Mouse (Mus musculus): ENCODE measurements around the gene Dnal4. TPM values are rescaled to one million over a fixed set of nuclear protein-coding genes. Genes with fewer than 3 reads are reported as not detected.

Gene Dnal4
- polyA plus RNA-seq, 1 experiment from 2014 or later = 51.2 TPM

DNA sequence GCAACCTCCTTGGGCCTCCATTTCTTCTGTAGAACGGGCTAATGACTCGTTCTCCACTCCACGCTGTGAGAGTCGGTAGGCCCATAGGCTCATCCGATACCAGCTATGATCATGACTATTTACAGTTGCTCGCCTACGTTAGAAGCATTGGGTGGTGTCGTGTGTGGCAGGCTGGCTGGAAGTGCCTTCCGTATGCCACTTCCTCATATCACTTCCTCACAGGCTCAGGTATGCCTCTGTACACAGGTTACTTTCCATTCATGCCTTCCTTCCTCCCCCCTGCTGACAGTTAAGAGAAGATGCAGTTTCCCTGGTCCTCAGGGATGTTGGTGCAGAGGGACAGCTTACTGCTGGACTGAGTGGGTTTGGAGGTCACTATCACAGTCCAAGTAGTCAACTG lies 15.4 kb upstream of the Dnal4 start:
- Histone ChIP-seq H3K27me3 (ENCODE audit: control insufficient read depth, insufficient read depth, low read length) (no peaks in the 10 kb centered on the region), H3K36me3 (ENCODE audit: control insufficient read depth, insufficient read depth, low read length) (no peaks in the 10 kb centered on the region), H3K27ac (ENCODE audit: low read length) (no peak overlapping the region), H3K9ac (ENCODE audit: low read length) (no peak overlapping the region), H3K4me3 (replicated peaks; ENCODE audit: low read length) (no peak overlapping the region), H3K9me3 (replicated peaks; ENCODE audit: control insufficient read depth, low read length) (no peaks in the 10 kb centered on the region), H3K4me2 (ENCODE audit: low read depth, low read length) (no peak overlapping the region), H3K4me1 (ENCODE audit: control insufficient read depth, insufficient read depth, low read length) (no peaks in the 10 kb centered on the region)
- ATAC-seq (ENCODE audit: insufficient read depth, low FRiP score) = no peak
- WGBS = 92% methylated on average over 9 of the region's 9 CpGs

- H3K4me3 ChIP-seq (replicated peaks; ENCODE audit: low read length) = no peak overlapping the region
Measured at GRCm38 (mm10) chr15:79792455-79792854, 14.8 kb upstream of the Dnal4 start.

GRCm38 (mm10) chr15:79791502-79791901 lies 13.9 kb upstream of the Dnal4 start:
- no peaks in the 10 kb centered on the region for H3K36me3 ChIP-seq (ENCODE audit: control insufficient read depth, insufficient read depth, low read length)
- no peak for ATAC-seq (ENCODE audit: insufficient read depth, low FRiP score)
- no peak overlapping the region for H3K27ac ChIP-seq (ENCODE audit: low read length)
- no peaks in the 10 kb centered on the region for H3K27me3 ChIP-seq (ENCODE audit: control insufficient read depth, insufficient read depth, low read length)
- no peak overlapping the region for H3K4me2 ChIP-seq (ENCODE audit: low read depth, low read length)
- no peak overlapping the region for H3K9ac ChIP-seq (ENCODE audit: low read length)
- 4% methylated on average over 12 of the region's 12 CpGs for WGBS
- H3K9me3 ChIP-seq (replicated peaks; ENCODE audit: control insufficient read depth, low read length) = no peaks in the 10 kb centered on the region
- H3K4me3 ChIP-seq (replicated peaks; ENCODE audit: low read length) = no peak overlapping the region
- H3K4me1 ChIP-seq (ENCODE audit: control insufficient read depth, insufficient read depth, low read length) = no peaks in the 10 kb centered on the region

More at GRCm38 (mm10) chr15:79792455-79792854, 14.8 kb upstream of the Dnal4 start:
- 26% methylated on average over 19 of the region's 19 CpGs for WGBS
- no peak overlapping the region for H3K4me2 ChIP-seq (ENCODE audit: low read depth, low read length)
- H3K36me3 ChIP-seq (ENCODE audit: control insufficient read depth, insufficient read depth, low read length) = no peaks in the 10 kb centered on the region
- H3K9me3 ChIP-seq (replicated peaks; ENCODE audit: control insufficient read depth, low read length) = no peaks in the 10 kb centered on the region
- H3K27ac ChIP-seq (ENCODE audit: low read length) = no peak overlapping the region
- ATAC-seq (ENCODE audit: insufficient read depth, low FRiP score) = no peak
- H3K9ac ChIP-seq (ENCODE audit: low read length) = no peak overlapping the region
- H3K27me3 ChIP-seq (ENCODE audit: control insufficient read depth, insufficient read depth, low read length) = no peaks in the 10 kb centered on the region
- H3K4me1 ChIP-seq (ENCODE audit: control insufficient read depth, insufficient read depth, low read length) = no peaks in the 10 kb centered on the region

- Histone ChIP-seq H3K9me3 (replicated peaks; ENCODE audit: control insufficient read depth, low read length) (no peaks in the 10 kb centered on the region), H3K27me3 (ENCODE audit: control insufficient read depth, insufficient read depth, low read length) (no peaks in the 10 kb centered on the region), H3K4me2 (ENCODE audit: low read depth, low read length) (no peak overlapping the region), H3K4me3 (replicated peaks; ENCODE audit: low read length) (no peak overlapping the region), H3K9ac (ENCODE audit: low read length) (no peak overlapping the region), H3K36me3 (ENCODE audit: control insufficient read depth, insufficient read depth, low read length) (no peaks in the 10 kb centered on the region), H3K27ac (ENCODE audit: low read length) (no peak overlapping the region), H3K4me1 (ENCODE audit: control insufficient read depth, insufficient read depth, low read length) (no peaks in the 10 kb centered on the region)
- 81% methylated on average over 6 of the region's 6 CpGs for WGBS
- no peak for ATAC-seq (ENCODE audit: insufficient read depth, low FRiP score)
Measured at GRCm38 (mm10) chr15:79790905-79791304, 13.3 kb upstream of the Dnal4 start.

GRCm38 (mm10) chr15:79790111-79790510 lies 12.5 kb upstream of the Dnal4 start:
- WGBS = 51% methylated on average over 8 of the region's 8 CpGs
- Histone ChIP-seq H3K9me3 (replicated peaks; ENCODE audit: control insufficient read depth, low read length) (no peaks in the 10 kb centered on the region), H3K4me2 (ENCODE audit: low read depth, low read length) (no peak overlapping the region), H3K36me3 (ENCODE audit: control insufficient read depth, insufficient read depth, low read length) (no peaks in the 10 kb centered on the region), H3K27me3 (ENCODE audit: control insufficient read depth, insufficient read depth, low read length) (no peaks in the 10 kb centered on the region), H3K27ac (ENCODE audit: low read length) (no peak overlapping the region), H3K4me1 (ENCODE audit: control insufficient read depth, insufficient read depth, low read length) (no peaks in the 10 kb centered on the region), H3K4me3 (replicated peaks; ENCODE audit: low read length) (no peak overlapping the region), H3K9ac (ENCODE audit: low read length) (no peak overlapping the region)
- ATAC-seq (ENCODE audit: insufficient read depth, low FRiP score) = no peak

DNA sequence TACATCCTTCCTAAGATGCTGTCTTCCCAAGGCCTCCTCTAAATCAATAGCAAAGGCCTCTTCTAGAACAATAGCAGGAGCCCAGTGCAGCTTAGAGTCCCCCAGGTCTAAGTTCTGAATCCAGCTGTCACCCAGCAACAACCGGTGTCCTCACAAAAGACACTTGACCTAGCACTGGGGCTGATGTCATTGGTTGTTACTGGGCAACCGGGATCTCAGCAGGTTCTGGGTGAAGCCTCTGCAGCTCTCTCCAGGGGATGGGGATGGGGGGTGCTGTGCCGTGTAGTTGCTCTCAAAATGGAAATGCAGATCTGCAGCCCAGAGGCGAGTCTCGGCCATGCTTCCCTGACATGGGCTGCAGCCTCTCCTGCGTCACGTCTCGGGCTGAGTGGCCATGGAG lies 10.2 kb upstream of the Dnal4 start:
- Histone ChIP-seq H3K27me3 (ENCODE audit: control insufficient read depth, insufficient read depth, low read length) (no peaks in the 10 kb centered on the region), H3K9ac (ENCODE audit: low read length) (no peak overlapping the region), H3K9me3 (replicated peaks; ENCODE audit: control insufficient read depth, low read length) (no peaks in the 10 kb centered on the region), H3K27ac (ENCODE audit: low read length) (no peak overlapping the region), H3K4me2 (ENCODE audit: low read depth, low read length) (no peak overlapping the region), H3K4me3 (replicated peaks; ENCODE audit: low read length) (no peak overlapping the region), H3K4me1 (ENCODE audit: control insufficient read depth, insufficient read depth, low read length) (no peaks in the 10 kb centered on the region), H3K36me3 (ENCODE audit: control insufficient read depth, insufficient read depth, low read length) (no peaks in the 10 kb centered on the region)
- ATAC-seq (ENCODE audit: insufficient read depth, low FRiP score) = no peak
- 63% methylated on average over 8 of the region's 8 CpGs for WGBS

DNA sequence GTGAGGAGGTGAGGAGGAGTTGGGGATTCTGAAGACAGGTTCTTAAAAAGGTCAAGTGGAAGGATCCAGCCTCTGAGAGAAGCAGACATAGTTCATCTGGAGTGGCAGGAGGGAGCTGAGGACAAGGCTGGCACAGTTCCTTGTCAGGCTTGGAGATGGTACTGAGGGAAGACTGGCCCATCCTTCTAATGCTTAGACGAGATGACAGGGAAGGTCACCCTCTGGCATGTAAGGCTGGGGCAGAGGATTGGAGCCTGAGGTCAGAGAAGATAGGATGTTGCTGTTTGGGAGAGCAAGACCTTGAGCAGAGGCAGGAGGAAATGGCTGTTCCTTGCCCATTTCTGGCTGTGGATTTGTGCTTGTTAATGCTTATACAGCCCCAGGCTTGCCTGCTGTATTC lies 7.4 kb upstream of the Dnal4 start:
- no peaks in the 10 kb centered on the region for H3K36me3 ChIP-seq (ENCODE audit: control insufficient read depth, insufficient read depth, low read length)
- no peak for ATAC-seq (ENCODE audit: insufficient read depth, low FRiP score)
- no peak overlapping the region for H3K4me3 ChIP-seq (replicated peaks; ENCODE audit: low read length)
- H3K9me3 ChIP-seq (replicated peaks; ENCODE audit: control insufficient read depth, low read length) = no peaks in the 10 kb centered on the region
- no peaks in the 10 kb centered on the region for H3K27me3 ChIP-seq (ENCODE audit: control insufficient read depth, insufficient read depth, low read length)
- no peaks in the 10 kb centered on the region for H3K4me1 ChIP-seq (ENCODE audit: control insufficient read depth, insufficient read depth, low read length)
- no peak overlapping the region for H3K9ac ChIP-seq (ENCODE audit: low read length)
- no peak overlapping the region for H3K27ac ChIP-seq (ENCODE audit: low read length)
- WGBS = 48% methylated on average over 1 of the region's 1 CpGs
- H3K4me2 ChIP-seq (ENCODE audit: low read depth, low read length) = no peak overlapping the region

DNA sequence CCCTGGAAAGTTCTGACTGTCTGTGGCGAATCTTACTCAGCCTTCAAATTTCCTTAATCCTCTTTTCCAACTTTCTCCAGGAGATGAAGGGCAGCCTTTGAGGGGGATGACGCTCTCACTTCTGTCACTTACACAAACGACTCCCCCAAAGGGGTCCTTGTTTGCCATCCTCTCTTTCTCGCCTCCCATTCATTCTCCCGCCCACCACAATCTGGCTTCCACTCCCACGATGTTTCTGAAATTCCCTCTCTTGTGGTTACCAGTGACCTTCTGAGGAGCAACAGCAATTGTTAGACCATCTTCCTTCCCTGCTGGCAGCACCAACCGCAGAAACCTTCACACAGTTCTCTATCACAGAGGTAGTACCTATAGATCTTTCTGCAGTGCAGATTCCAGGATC lies 2.0 kb downstream of the Dnal4 start:
- ATAC-seq (ENCODE audit: insufficient read depth, low FRiP score) = no peak
- Histone ChIP-seq H3K27me3 (ENCODE audit: control insufficient read depth, insufficient read depth, low read length) (no peaks in the 10 kb centered on the region), H3K4me3 (replicated peaks; ENCODE audit: low read length) (no peak overlapping the region), H3K4me2 (ENCODE audit: low read depth, low read length) (no peak overlapping the region), H3K27ac (ENCODE audit: low read length) (no peak overlapping the region), H3K9me3 (replicated peaks; ENCODE audit: control insufficient read depth, low read length) (no peaks in the 10 kb centered on the region), H3K9ac (ENCODE audit: low read length) (no peak overlapping the region), H3K4me1 (ENCODE audit: control insufficient read depth, insufficient read depth, low read length) (peaks cover 19% of the 10 kb centered on the region), H3K36me3 (ENCODE audit: control insufficient read depth, insufficient read depth, low read length) (no peaks in the 10 kb centered on the region)
- 56% methylated on average over 7 of the region's 7 CpGs for WGBS

GRCm38 (mm10) chr15:79774117-79775027 lies 3.3 kb downstream of the Dnal4 start:
- peak overlapping the region; percentile 91 for H3K4me3 ChIP-seq (replicated peaks; ENCODE audit: low read length)
- H3K27me3 ChIP-seq (ENCODE audit: control insufficient read depth, insufficient read depth, low read length) = no peaks in the 10 kb centered on the region
- no peaks in the 10 kb centered on the region for H3K9me3 ChIP-seq (replicated peaks; ENCODE audit: control insufficient read depth, low read length)
- H3K36me3 ChIP-seq (ENCODE audit: control insufficient read depth, insufficient read depth, low read length) = no peaks in the 10 kb centered on the region
- H3K9ac ChIP-seq (ENCODE audit: low read length) = peak overlapping the region; percentile 90
- peak overlapping the region; percentile 82 for H3K27ac ChIP-seq (ENCODE audit: low read length)
- H3K4me2 ChIP-seq (ENCODE audit: low read depth, low read length) = peak overlapping the region; percentile 82
- peaks cover 25% of the 10 kb centered on the region for H3K4me1 ChIP-seq (ENCODE audit: control insufficient read depth, insufficient read depth, low read length)
- peak; percentile 98 for ATAC-seq (ENCODE audit: insufficient read depth, low FRiP score)
- WGBS = under 1% methylated on average over 50 of the region's 50 CpGs

All from stomach, embryonic 16.5 days (tissue).